Mouse (Mus musculus) limb, embryonic 12.5 days (tissue): Measurements from ENCODE around the gene Pidd1. TPM values are rescaled to one million over a fixed set of nuclear protein-coding genes. Genes with fewer than 3 reads are reported as not detected.

ENCODE experiments used
- ATAC-seq: fragments of 200-750 bp; cut with Nextera tagmentation; 2 replicates; pipeline ENCODE4 v1.8.0; 2017; ENCODE audit warnings: low read depth, moderate TSS enrichment; ENCODE audit not compliant: insufficient number of reproducible peaks, insufficient read depth, low FRiP score, low TSS enrichment
- H3K27ac ChIP-seq: fragments of 300-500 bp; sonication (generic); 2 replicates; pipeline ENCODE4 v1.5.1; 2016; ENCODE audit warnings: mild to moderate bottlenecking, moderate library complexity
- H3K27me3 ChIP-seq: fragments of 300-500 bp; sonication (generic); 2 replicates; pipeline ENCODE4 v1.6.1; 2016; ENCODE audit warnings: mild to moderate bottlenecking, moderate library complexity
- H3K36me3 ChIP-seq: fragments of 300-500 bp; sonication (generic); 2 replicates; pipeline ENCODE4 v1.6.1; 2016; ENCODE audit warnings: mild to moderate bottlenecking, moderate library complexity
- H3K4me1 ChIP-seq: fragments of 300-500 bp; sonication (generic); replicated peaks from 2 replicates; pipeline ENCODE4 v1.6.1; 2016
- H3K4me2 ChIP-seq: fragments of 300-500 bp; sonication (generic); 2 replicates; pipeline ENCODE4 v1.6.1; 2016; ENCODE audit warnings: mild to moderate bottlenecking, moderate library complexity
- H3K4me3 ChIP-seq: fragments of 300-500 bp; sonication (generic); replicated peaks from 2 replicates; pipeline ENCODE4 v1.5.1; 2016; ENCODE audit warnings: mild to moderate bottlenecking
- H3K9ac ChIP-seq: fragments of 300-500 bp; sonication (generic); replicated peaks from 2 replicates; pipeline ENCODE4 v1.6.1; 2016; ENCODE audit warnings: mild to moderate bottlenecking, moderate library complexity
- H3K9me3 ChIP-seq: fragments of 300-500 bp; sonication (generic); 2 replicates; pipeline ENCODE4 v1.6.1; 2016; ENCODE audit warnings: mild to moderate bottlenecking, moderate library complexity
- WGBS: fragments of 180-500 bp; shearing (Covaris S2); methylation state at CpG from one replicate; pipeline ENCODE4 v1.1.7; 2016; 5-methylcytosine and 5-hydroxymethylcytosine counted together
- polyA plus RNA-seq: library from polyadenylated mRNA; unstranded; fragments of >200 nt; fragmentation: Nextera tagmentation; extraction: Ambion mirVana; gene quantifications from 2 replicates; pipeline ENCODE4 v1.2.1, GENCODE M21; 2016

Pidd1 gene
- polyA plus RNA-seq, 1 experiment from 2014 or later = 16.4 TPM

DNA sequence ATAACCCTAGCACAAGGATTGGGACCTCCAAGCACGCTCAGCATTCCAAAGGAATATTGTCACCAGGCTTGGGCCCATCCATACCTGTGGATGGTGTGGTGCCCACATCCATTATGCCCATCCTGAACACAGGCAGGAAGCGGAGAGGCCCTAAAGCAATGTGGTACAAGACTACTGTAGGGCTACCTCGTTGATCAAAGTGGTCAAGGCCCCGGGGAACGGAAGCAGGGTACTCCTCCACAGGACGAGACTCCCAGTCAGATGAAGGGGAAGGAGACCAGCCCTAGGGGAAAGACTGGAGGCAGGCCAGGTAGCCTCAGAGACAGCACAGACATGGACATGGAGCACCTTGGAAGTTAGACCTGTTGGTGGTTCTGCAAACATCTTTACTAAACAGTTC, 28.9 kb upstream of the Pidd1 start:
- Histone ChIP-seq H3K4me2 (no peak overlapping the region), H3K4me3 (no peak overlapping the region), H3K9ac (no peak overlapping the region), H3K27me3 (no peaks in the 10 kb centered on the region), H3K4me1 (peaks cover 58% of the 10 kb centered on the region), H3K36me3 (peaks cover 35% of the 10 kb centered on the region), H3K9me3 (no peaks in the 10 kb centered on the region), H3K27ac (no peak overlapping the region)
- no peak for ATAC-seq
- WGBS = 84% methylated on average over 6 of the region's 6 CpGs

GRCm38 (mm10) chr7:141472226-141472625, 28.4 kb upstream of the Pidd1 start:
- no peak overlapping the region for H3K4me3 ChIP-seq
- H3K9me3 ChIP-seq = no peaks in the 10 kb centered on the region
- no peak for ATAC-seq
- H3K27me3 ChIP-seq = no peaks in the 10 kb centered on the region
- peaks cover 35% of the 10 kb centered on the region for H3K36me3 ChIP-seq
- WGBS = 84% methylated on average over 6 of the region's 6 CpGs
- no peak overlapping the region for H3K27ac ChIP-seq
- no peak overlapping the region for H3K9ac ChIP-seq
- H3K4me2 ChIP-seq = no peak overlapping the region
- peaks cover 53% of the 10 kb centered on the region for H3K4me1 ChIP-seq

DNA sequence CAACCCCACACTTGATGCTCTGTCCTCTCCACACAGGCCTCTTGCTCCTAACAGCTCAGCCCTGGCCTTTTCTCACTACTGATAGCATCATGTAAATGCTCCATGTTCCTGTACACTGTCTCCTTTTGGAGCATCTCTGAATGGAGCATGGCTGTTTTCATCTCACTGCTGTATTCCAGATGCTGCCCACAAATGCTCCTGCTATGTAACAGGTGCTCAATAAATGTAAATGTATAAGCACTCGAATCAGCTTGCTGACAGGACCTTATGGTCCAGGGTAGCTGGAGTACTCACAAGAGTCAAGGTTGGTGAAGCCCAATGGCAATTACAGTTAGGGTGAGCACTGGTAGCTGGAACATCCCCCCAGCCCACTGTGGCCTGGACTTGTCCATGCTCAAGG, 27.4 kb upstream of the Pidd1 start:
- no peak overlapping the region for H3K4me2 ChIP-seq
- 0 out of 2 replicates have a peak, but pooled peaks cover 4% of the 10 kb centered on the region for H3K27me3 ChIP-seq
- 82% methylated on average over 1 of the region's 1 CpGs for WGBS
- no peak overlapping the region for H3K9ac ChIP-seq
- H3K4me1 ChIP-seq = peaks cover 50% of the 10 kb centered on the region
- no peak overlapping the region for H3K4me3 ChIP-seq
- no peak for ATAC-seq
- no peaks in the 10 kb centered on the region for H3K9me3 ChIP-seq
- H3K36me3 ChIP-seq = peaks cover 35% of the 10 kb centered on the region
- H3K27ac ChIP-seq = no peak overlapping the region

DNA sequence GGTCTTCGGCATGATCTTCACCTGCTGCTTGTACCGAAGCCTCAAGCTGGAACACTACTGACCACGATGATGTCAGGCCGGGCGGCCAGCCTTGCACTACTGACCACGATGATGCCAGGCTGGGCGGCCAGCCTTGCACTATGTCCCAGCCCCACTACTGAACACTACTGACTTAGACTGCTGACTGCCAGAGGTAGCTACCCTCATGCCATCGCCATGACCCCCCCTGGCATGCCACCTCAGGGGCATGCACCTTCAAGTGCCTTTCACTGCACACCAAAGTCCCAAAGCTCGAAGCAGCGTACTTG, 26.8 kb upstream of the Pidd1 start:
- no peak for ATAC-seq
- no peak overlapping the region for H3K9ac ChIP-seq
- H3K4me3 ChIP-seq = no peak overlapping the region
- peaks cover 10% of the 10 kb centered on the region for H3K27me3 ChIP-seq
- H3K36me3 ChIP-seq = peaks cover 35% of the 10 kb centered on the region
- WGBS = 95% methylated on average over 10 of the region's 10 CpGs
- H3K4me1 ChIP-seq = peaks cover 49% of the 10 kb centered on the region
- no peaks in the 10 kb centered on the region for H3K9me3 ChIP-seq
- no peak overlapping the region for H3K27ac ChIP-seq
- H3K4me2 ChIP-seq = no peak overlapping the region

DNA sequence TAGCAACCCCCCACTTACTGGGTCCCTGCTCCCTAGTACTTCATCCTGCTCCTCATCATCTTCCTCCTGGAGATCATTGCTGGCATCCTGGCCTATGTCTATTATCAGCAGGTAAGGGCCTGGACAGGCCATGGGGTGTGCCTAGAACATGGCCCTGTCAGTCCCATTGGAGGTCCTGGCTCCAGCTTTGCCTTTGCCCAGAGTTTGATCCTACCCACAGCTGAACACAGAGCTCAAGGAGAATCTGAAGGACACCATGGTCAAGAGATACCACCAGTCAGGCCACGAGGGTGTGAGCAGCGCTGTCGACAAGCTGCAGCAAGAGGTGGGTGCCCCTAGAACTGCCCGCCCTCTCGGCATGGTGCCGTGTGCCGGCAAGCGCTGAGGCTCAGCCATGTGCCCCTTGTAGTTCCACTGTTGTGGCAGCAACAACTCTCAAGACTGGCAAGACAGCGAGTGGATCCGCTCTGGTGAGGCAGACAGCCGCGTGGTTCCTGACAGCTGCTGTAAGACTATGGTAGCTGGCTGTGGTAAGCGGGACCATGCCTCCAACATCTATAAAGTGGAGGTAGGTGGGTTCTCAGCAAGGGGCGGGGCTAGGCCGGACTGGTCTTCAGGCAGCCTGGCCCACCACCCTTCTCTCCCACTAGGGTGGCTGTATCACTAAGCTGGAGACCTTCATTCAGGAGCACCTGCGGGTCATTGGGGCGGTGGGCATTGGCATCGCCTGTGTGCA, 26.2 kb upstream of the Pidd1 start:
- no peak for ATAC-seq
- no peaks in the 10 kb centered on the region for H3K9me3 ChIP-seq
- no peak overlapping the region for H3K27ac ChIP-seq
- peaks cover 35% of the 10 kb centered on the region for H3K36me3 ChIP-seq
- peaks cover 15% of the 10 kb centered on the region for H3K27me3 ChIP-seq
- H3K4me1 ChIP-seq = peaks cover 53% of the 10 kb centered on the region
- no peak overlapping the region for H3K9ac ChIP-seq
- 0 out of 2 replicates have a peak overlapping the region, but pooled peaks have one; percentile 86 for H3K4me2 ChIP-seq
- 91% methylated on average over 18 of the region's 18 CpGs for WGBS
- H3K4me3 ChIP-seq = no peak overlapping the region

GRCm38 (mm10) chr7:141469352-141469751, 25.5 kb upstream of the Pidd1 start:
- Histone ChIP-seq H3K9me3 (no peaks in the 10 kb centered on the region), H3K4me1 (peaks cover 58% of the 10 kb centered on the region), H3K27ac (peak overlapping the region; percentile 82; the same call in 1 of the 2 replicates), H3K36me3 (peaks cover 35% of the 10 kb centered on the region), H3K4me2 (peak overlapping the region; percentile 86), H3K27me3 (peaks cover 22% of the 10 kb centered on the region), H3K9ac (peak overlapping the region; percentile 79; the same call in 1 of the 2 replicates), H3K4me3 (peak overlapping the region; percentile 75)
- no peak for ATAC-seq
- WGBS = 88% methylated on average over 6 of the region's 6 CpGs

- H3K4me1 ChIP-seq = peaks cover 54% of the 10 kb centered on the region
- WGBS = 16% methylated on average over 8 of the region's 8 CpGs
- H3K4me2 ChIP-seq = peak overlapping the region; percentile 86
- H3K36me3 ChIP-seq = peaks cover 35% of the 10 kb centered on the region
- peak; percentile 63; the same call in 1 of the 2 replicates for ATAC-seq
- H3K27ac ChIP-seq = peak overlapping the region; percentile 82
- H3K27me3 ChIP-seq = peaks cover 29% of the 10 kb centered on the region
- H3K4me3 ChIP-seq = peak overlapping the region; percentile 75
- H3K9ac ChIP-seq = peak overlapping the region; percentile 79
- no peaks in the 10 kb centered on the region for H3K9me3 ChIP-seq
These were observed 24.8 kb upstream of the Pidd1 start for GRCm38 (mm10) chr7:141468522-141469211.

GRCm38 (mm10) chr7:141468164-141468521, 24.3 kb upstream of the Pidd1 start:
- Histone ChIP-seq H3K36me3 (peaks cover 35% of the 10 kb centered on the region), H3K4me1 (peaks cover 49% of the 10 kb centered on the region)

GRCm38 (mm10) chr7:141467230-141468030, 23.6 kb upstream of the Pidd1 start, which contains the start of gene Cd151:
Cd151 (plus strand) TSS chr7:141467392.
- H3K27me3 ChIP-seq = peaks cover 42% of the 10 kb centered on the region
- WGBS = 1% methylated on average over 52 of the region's 52 CpGs
- H3K4me3 ChIP-seq = peak within 1 kb of the TSS; percentile 75
- peak within 1 kb of the TSS; percentile 86 for H3K4me2 ChIP-seq
- peak within 1 kb of the TSS; percentile 82 for H3K27ac ChIP-seq
- H3K4me1 ChIP-seq = peaks cover 51% of the 10 kb centered on the region
- ATAC-seq = peak; percentile 67
- peaks cover 30% of the 10 kb centered on the region for H3K36me3 ChIP-seq
- peak within 1 kb of the TSS; percentile 79 for H3K9ac ChIP-seq
- no peaks in the 10 kb centered on the region for H3K9me3 ChIP-seq

More at GRCm38 (mm10) chr7:141468164-141468521, 24.3 kb upstream of the Pidd1 start:
- peak overlapping the region; percentile 82 for H3K27ac ChIP-seq
- H3K4me3 ChIP-seq = peak overlapping the region; percentile 75
- WGBS = 21% methylated on average over 5 of the region's 5 CpGs
- peaks cover 35% of the 10 kb centered on the region for H3K27me3 ChIP-seq
- no peaks in the 10 kb centered on the region for H3K9me3 ChIP-seq
- ATAC-seq = no peak
- H3K4me2 ChIP-seq = peak overlapping the region; percentile 86
- H3K9ac ChIP-seq = peak overlapping the region; percentile 79

DNA sequence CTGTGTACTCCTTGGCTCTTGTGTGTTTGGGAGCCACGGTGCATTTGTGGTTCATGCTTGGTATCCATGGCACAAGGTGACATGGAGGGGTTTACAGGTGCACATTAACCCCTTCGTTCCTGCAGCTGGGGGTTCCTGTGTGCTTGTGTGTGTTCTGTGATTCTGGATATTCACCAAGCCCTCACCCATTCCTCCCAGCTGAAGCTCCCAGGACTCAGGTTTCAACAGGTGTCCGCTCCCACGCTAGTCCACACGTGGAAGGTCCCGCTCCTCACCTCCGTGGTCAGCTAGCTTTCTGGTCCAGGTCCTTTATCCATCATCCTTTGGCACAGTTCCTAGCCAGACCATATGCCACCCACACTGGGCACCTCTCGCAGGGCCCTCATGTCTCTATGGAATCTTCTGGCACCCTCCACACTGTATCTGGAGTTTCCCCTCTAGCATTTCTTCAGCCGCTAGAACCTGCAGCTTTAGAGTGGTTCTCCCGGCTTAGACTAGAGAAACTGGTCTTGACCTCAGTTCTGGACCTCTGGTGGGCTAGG, 22.9 kb upstream of the Pidd1 start:
- H3K4me2 ChIP-seq = peak overlapping the region; percentile 86
- H3K27ac ChIP-seq = peak overlapping the region; percentile 82; the same call in 1 of the 2 replicates
- H3K9me3 ChIP-seq = no peaks in the 10 kb centered on the region
- peak overlapping the region; percentile 79 for H3K9ac ChIP-seq
- H3K4me3 ChIP-seq = peak overlapping the region; percentile 75
- peaks cover 25% of the 10 kb centered on the region for H3K36me3 ChIP-seq
- WGBS = 55% methylated on average over 10 of the region's 10 CpGs
- H3K27me3 ChIP-seq = peaks cover 49% of the 10 kb centered on the region
- peaks cover 59% of the 10 kb centered on the region for H3K4me1 ChIP-seq
- ATAC-seq = no peak

GRCm38 (mm10) chr7:141466045-141466394, 22.2 kb upstream of the Pidd1 start:
- WGBS = 69% methylated on average over 7 of the region's 7 CpGs
- no peak overlapping the region for H3K4me3 ChIP-seq
- no peak overlapping the region for H3K9ac ChIP-seq
- H3K27ac ChIP-seq = peak overlapping the region; percentile 41; the same call in 1 of the 2 replicates
- H3K4me2 ChIP-seq = no peak overlapping the region
- no peaks in the 10 kb centered on the region for H3K9me3 ChIP-seq
- H3K4me1 ChIP-seq = peaks cover 63% of the 10 kb centered on the region
- peaks cover 56% of the 10 kb centered on the region for H3K27me3 ChIP-seq
- ATAC-seq = no peak
- peaks cover 19% of the 10 kb centered on the region for H3K36me3 ChIP-seq
